Mouse (Mus musculus): ENCODE results near the gene Bdh2. TPM values are rescaled to one million over a fixed set of nuclear protein-coding genes. Genes with fewer than 3 reads are reported as not detected.
A peak's percentile ranks its signal among the peaks of the same experiment; 100 is the strongest.

The Bdh2 gene
- polyA plus RNA-seq, 1 experiment from 2014 or later = 6.1 TPM

- 38% methylated on average over 9 of the region's 9 CpGs for WGBS
- Histone ChIP-seq H3K4me1 (peaks cover 31% of the 10 kb centered on the region), H3K27ac (no peak overlapping the region), H3K27me3 (ENCODE audit: low read depth, poor library complexity, severe bottlenecking) (no peaks in the 10 kb centered on the region), H3K9me3 (replicated peaks) (no peaks in the 10 kb centered on the region), H3K36me3 (no peaks in the 10 kb centered on the region), H3K4me3 (no peak overlapping the region)
- DNase-seq (ENCODE audit: low spot score) = no peak
These were observed 23.5 kb downstream of the Bdh2 start for GRCm38 (mm10) chr3:135304566-135304965.

GRCm38 (mm10) chr3:135307411-135308259 lies 26.6 kb downstream of the Bdh2 start, which contains the start of gene Slc9b2:
TSS of gene Slc9b2 (plus strand) at chr3:135307700.
- Histone ChIP-seq H3K4me3 (peak within 1 kb of the TSS; percentile 48), H3K4me1 (peaks cover 31% of the 10 kb centered on the region), H3K36me3 (no peaks in the 10 kb centered on the region), H3K9me3 (replicated peaks) (no peaks in the 10 kb centered on the region), H3K27me3 (ENCODE audit: low read depth, poor library complexity, severe bottlenecking) (no peaks in the 10 kb centered on the region), H3K27ac (peak within 1 kb of the TSS; percentile 63)
- DNase-seq (ENCODE audit: low spot score) = peak; percentile 74
- WGBS = 11% methylated on average over 28 of the region's 28 CpGs

- H3K4me1 ChIP-seq = peaks cover 4% of the 10 kb centered on the region
- no peaks in the 10 kb centered on the region for H3K36me3 ChIP-seq
- H3K27me3 ChIP-seq (ENCODE audit: low read depth, poor library complexity, severe bottlenecking) = no peaks in the 10 kb centered on the region
- no peak overlapping the region for H3K27ac ChIP-seq
- DNase-seq (ENCODE audit: low spot score) = no peak
- no peak overlapping the region for H3K4me3 ChIP-seq
- no peaks in the 10 kb centered on the region for H3K9me3 ChIP-seq (replicated peaks)
- whole genome bisulfite sequencing = 45% methylated on average over 2 of the region's 2 CpGs
These were observed 32.0 kb downstream of the Bdh2 start for GRCm38 (mm10) chr3:135312916-135313491.

GRCm38 (mm10) chr3:135313727-135314126 lies 32.7 kb downstream of the Bdh2 start:
- 81% methylated on average over 2 of the region's 2 CpGs for WGBS
- H3K4me3 ChIP-seq = no peak overlapping the region
- no peaks in the 10 kb centered on the region for H3K4me1 ChIP-seq
- no peak overlapping the region for H3K27ac ChIP-seq
- no peaks in the 10 kb centered on the region for H3K9me3 ChIP-seq (replicated peaks)
- no peak for DNase-seq (ENCODE audit: low spot score)
- H3K36me3 ChIP-seq = no peaks in the 10 kb centered on the region
- no peaks in the 10 kb centered on the region for H3K27me3 ChIP-seq (ENCODE audit: low read depth, poor library complexity, severe bottlenecking)

- H3K4me1 ChIP-seq = no peaks in the 10 kb centered on the region
- H3K27me3 ChIP-seq (ENCODE audit: low read depth, poor library complexity, severe bottlenecking) = no peaks in the 10 kb centered on the region
- no peak for DNase-seq (ENCODE audit: low spot score)
- H3K9me3 ChIP-seq (replicated peaks) = no peaks in the 10 kb centered on the region
- no peaks in the 10 kb centered on the region for H3K36me3 ChIP-seq
- 73% methylated on average over 2 of the region's 2 CpGs for WGBS
- H3K27ac ChIP-seq = no peak overlapping the region
- no peak overlapping the region for H3K4me3 ChIP-seq
These were observed 33.8 kb downstream of the Bdh2 start for GRCm38 (mm10) chr3:135314811-135315210.

- H3K36me3 ChIP-seq = no peaks in the 10 kb centered on the region
- no peaks in the 10 kb centered on the region for H3K4me1 ChIP-seq
- no peaks in the 10 kb centered on the region for H3K27me3 ChIP-seq (ENCODE audit: low read depth, poor library complexity, severe bottlenecking)
- H3K4me3 ChIP-seq = no peak overlapping the region
- DNase-seq (ENCODE audit: low spot score) = no peak
- WGBS = 87% methylated on average over 9 of the region's 9 CpGs
- no peak overlapping the region for H3K27ac ChIP-seq
- no peaks in the 10 kb centered on the region for H3K9me3 ChIP-seq (replicated peaks)
These were observed 34.9 kb downstream of the Bdh2 start for GRCm38 (mm10) chr3:135315720-135316425.

GRCm38 (mm10) chr3:135318331-135318730 lies 37.3 kb downstream of the Bdh2 start:
- H3K36me3 ChIP-seq = no peaks in the 10 kb centered on the region
- no peaks in the 10 kb centered on the region for H3K9me3 ChIP-seq (replicated peaks)
- no peaks in the 10 kb centered on the region for H3K27me3 ChIP-seq (ENCODE audit: low read depth, poor library complexity, severe bottlenecking)
- H3K4me3 ChIP-seq = no peak overlapping the region
- no peak for DNase-seq (ENCODE audit: low spot score)
- no peaks in the 10 kb centered on the region for H3K4me1 ChIP-seq
- whole genome bisulfite sequencing = 82% methylated on average over 11 of the region's 11 CpGs
- no peak overlapping the region for H3K27ac ChIP-seq

GRCm38 (mm10) chr3:135324354-135324753 lies 43.3 kb downstream of the Bdh2 start:
- Histone ChIP-seq H3K9me3 (replicated peaks) (no peaks in the 10 kb centered on the region), H3K27me3 (ENCODE audit: low read depth, poor library complexity, severe bottlenecking) (no peaks in the 10 kb centered on the region), H3K4me1 (no peaks in the 10 kb centered on the region), H3K27ac (no peak overlapping the region), H3K36me3 (no peaks in the 10 kb centered on the region), H3K4me3 (no peak overlapping the region)
- no peak for DNase-seq (ENCODE audit: low spot score)
- WGBS = 71% methylated on average over 6 of the region's 6 CpGs

GRCm38 (mm10) chr3:135327176-135327575 lies 46.2 kb downstream of the Bdh2 start:
- H3K36me3 ChIP-seq = no peaks in the 10 kb centered on the region
- no peak overlapping the region for H3K27ac ChIP-seq
- no peak overlapping the region for H3K4me3 ChIP-seq
- no peak for DNase-seq (ENCODE audit: low spot score)
- H3K4me1 ChIP-seq = no peaks in the 10 kb centered on the region
- no peaks in the 10 kb centered on the region for H3K9me3 ChIP-seq (replicated peaks)
- WGBS = 85% methylated on average over 6 of the region's 6 CpGs
- H3K27me3 ChIP-seq (ENCODE audit: low read depth, poor library complexity, severe bottlenecking) = no peaks in the 10 kb centered on the region

- H3K9me3 ChIP-seq (replicated peaks) = no peaks in the 10 kb centered on the region
- no peaks in the 10 kb centered on the region for H3K36me3 ChIP-seq
- 52% methylated on average over 2 of the region's 2 CpGs for WGBS
- H3K27me3 ChIP-seq (ENCODE audit: low read depth, poor library complexity, severe bottlenecking) = no peaks in the 10 kb centered on the region
- no peak for DNase-seq (ENCODE audit: low spot score)
- no peak overlapping the region for H3K4me3 ChIP-seq
- H3K4me1 ChIP-seq = no peaks in the 10 kb centered on the region
- H3K27ac ChIP-seq = no peak overlapping the region
These were observed 46.6 kb downstream of the Bdh2 start for GRCm38 (mm10) chr3:135327601-135328000.

GRCm38 (mm10) chr3:135328560-135328959 lies 47.5 kb downstream of the Bdh2 start:
- H3K27me3 ChIP-seq (ENCODE audit: low read depth, poor library complexity, severe bottlenecking) = no peaks in the 10 kb centered on the region
- WGBS = 48% methylated on average over 3 of the region's 3 CpGs
- no peak overlapping the region for H3K27ac ChIP-seq
- no peaks in the 10 kb centered on the region for H3K36me3 ChIP-seq
- H3K4me1 ChIP-seq = no peaks in the 10 kb centered on the region
- peak; percentile 56 for DNase-seq (ENCODE audit: low spot score)
- H3K9me3 ChIP-seq (replicated peaks) = no peaks in the 10 kb centered on the region
- no peak overlapping the region for H3K4me3 ChIP-seq

- Histone ChIP-seq H3K27ac (no peak overlapping the region), H3K9me3 (replicated peaks) (no peaks in the 10 kb centered on the region), H3K36me3 (no peaks in the 10 kb centered on the region), H3K4me3 (no peak overlapping the region), H3K27me3 (ENCODE audit: low read depth, poor library complexity, severe bottlenecking) (no peaks in the 10 kb centered on the region), H3K4me1 (no peaks in the 10 kb centered on the region)
- no peak for DNase-seq (ENCODE audit: low spot score)
These were observed 51.7 kb downstream of the Bdh2 start for GRCm38 (mm10) chr3:135332691-135333090.

- H3K4me3 ChIP-seq = no peak overlapping the region
- no peak for DNase-seq (ENCODE audit: low spot score)
- 55% methylated on average over 4 of the region's 4 CpGs for WGBS
- no peaks in the 10 kb centered on the region for H3K36me3 ChIP-seq
- H3K9me3 ChIP-seq (replicated peaks) = no peaks in the 10 kb centered on the region
- no peaks in the 10 kb centered on the region for H3K4me1 ChIP-seq
- H3K27ac ChIP-seq = no peak overlapping the region
- no peaks in the 10 kb centered on the region for H3K27me3 ChIP-seq (ENCODE audit: low read depth, poor library complexity, severe bottlenecking)
These were observed 52.7 kb downstream of the Bdh2 start for GRCm38 (mm10) chr3:135333763-135334162.

Measured in limb, embryonic 10.5 days (tissue).